Mouse (Mus musculus): ENCODE results near the gene Baiap2l1. TPM values are rescaled to one million over a fixed set of nuclear protein-coding genes. Genes with fewer than 3 reads are reported as not detected.

Baiap2l1 gene
- polyA plus RNA-seq (2014; fragmentation: Illumina TruSeq; extraction: RNeasy Lipid Tissue Mini Kit (QIAGEN cat#74804); ENCODE audit: low read depth, low replicate concordance): 28.9 TPM

DNA sequence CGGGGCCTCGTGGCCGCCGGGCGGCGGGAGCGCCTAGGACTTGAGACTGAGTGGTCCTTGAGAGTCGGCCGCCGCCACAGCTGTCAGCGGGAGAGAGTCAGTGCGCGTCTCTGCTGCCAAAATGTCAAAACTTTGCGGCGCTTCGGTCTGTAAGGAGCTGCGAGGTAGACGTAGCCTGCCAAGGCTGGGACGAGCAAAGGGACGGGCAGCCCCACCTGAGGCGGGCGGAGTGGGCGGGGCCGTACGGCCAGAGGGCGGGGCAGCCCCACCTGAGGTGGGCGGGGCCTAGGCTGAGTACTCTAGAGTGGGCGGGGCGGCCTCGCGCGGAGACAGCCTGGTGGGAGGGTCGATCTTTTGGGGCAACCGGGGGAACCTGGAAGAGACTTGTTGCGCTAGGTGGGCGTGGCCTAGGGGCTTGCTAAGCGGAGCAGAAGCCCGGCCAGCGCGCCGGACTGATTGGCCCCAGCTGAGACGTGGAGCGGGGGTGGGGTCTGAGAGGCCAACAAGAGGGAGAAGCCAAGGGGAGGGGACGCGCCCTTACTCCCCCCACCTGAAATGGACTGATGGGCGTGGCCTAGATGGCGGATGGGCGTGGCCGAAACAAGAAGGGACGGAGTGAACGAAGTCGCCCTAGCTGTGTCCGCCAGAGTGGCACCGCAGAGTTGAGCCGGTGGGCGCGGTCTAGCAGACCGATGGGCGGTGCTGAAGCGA, at the start of gene Baiap2l1:
Gene Baiap2l1, minus strand, starts transcription at position 232 of the 711 bp plus-strand sequence.

DNA sequence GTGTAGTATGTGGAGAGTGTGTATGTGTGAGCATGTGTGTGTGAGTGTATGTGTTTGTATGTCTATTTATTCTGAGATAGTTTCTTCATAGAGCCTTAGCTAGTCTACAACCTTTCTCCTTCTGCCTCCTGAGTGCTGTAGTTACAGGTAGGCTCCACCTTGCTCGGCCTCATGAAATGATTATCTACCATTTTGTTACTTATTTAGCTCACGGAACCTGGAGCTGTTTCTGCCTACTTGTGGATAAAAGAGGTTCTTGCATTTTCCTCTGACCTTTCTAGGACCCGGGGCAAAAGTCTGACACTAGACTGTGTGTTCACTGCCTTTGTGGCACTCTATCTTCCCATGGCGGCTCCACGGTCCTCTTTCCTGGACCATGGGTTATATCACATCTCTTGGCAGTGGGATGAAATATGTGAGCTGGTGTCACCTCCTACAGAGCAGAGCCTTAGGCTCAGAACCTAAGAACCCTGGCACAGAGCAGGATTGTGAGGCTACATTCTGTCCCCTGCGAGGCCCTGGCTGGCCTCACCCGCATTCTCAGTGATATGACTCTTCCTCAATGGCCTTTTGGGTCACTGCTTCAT, 113.9 kb downstream of the Baiap2l1 start, which contains the start of gene Bri3:
Gene Bri3, plus strand, starts transcription at position 537 of the 587 bp plus-strand sequence.

DNA sequence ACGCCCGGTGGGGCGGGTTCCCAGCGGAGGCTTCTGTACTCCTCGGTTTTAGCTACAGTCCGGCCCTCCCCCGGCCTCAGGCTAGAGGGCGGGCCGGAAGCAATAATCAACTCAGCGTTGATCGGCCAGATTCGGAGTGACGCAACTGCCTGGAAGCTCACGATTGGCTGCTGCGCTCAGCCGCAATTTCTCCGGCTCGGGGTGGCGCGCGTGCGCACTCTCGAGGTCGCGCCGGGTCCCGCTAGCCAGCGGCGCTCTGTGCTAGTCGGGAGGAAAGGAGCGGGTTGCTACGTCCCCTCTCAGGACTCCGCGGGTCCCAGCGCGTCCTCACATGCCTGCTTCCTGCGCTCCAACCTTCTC, 134.4 kb downstream of the Baiap2l1 start, which contains the start of gene Tecpr1:
Gene Tecpr1, minus strand, starts transcription at position 113 of the 360 bp plus-strand sequence.

Other genes with a start within 250 kb of the Baiap2l1 start
- gene Bhlha15, start 167.8 kb downstream of the Baiap2l1 start, polyA plus RNA-seq (2014; fragmentation: Illumina TruSeq; extraction: RNeasy Lipid Tissue Mini Kit (QIAGEN cat#74804); ENCODE audit: low read depth, low replicate concordance): not detected
- 2.0 TPM for gene Tecpr1, start 134.5 kb downstream of the Baiap2l1 start, polyA plus RNA-seq (2014; fragmentation: Illumina TruSeq; extraction: RNeasy Lipid Tissue Mini Kit (QIAGEN cat#74804); ENCODE audit: low read depth, low replicate concordance)
- 128 TPM for gene Bri3, start 113.7 kb downstream of the Baiap2l1 start, polyA plus RNA-seq (2014; fragmentation: Illumina TruSeq; extraction: RNeasy Lipid Tissue Mini Kit (QIAGEN cat#74804); ENCODE audit: low read depth, low replicate concordance)
- gene Nptx2, start 187.8 kb upstream of the Baiap2l1 start, polyA plus RNA-seq (2014; fragmentation: Illumina TruSeq; extraction: RNeasy Lipid Tissue Mini Kit (QIAGEN cat#74804); ENCODE audit: low read depth, low replicate concordance): not detected